In genomic region chr1:63667949-63668851, GRCm38 (mm10) we compare ENCODE assay signal across 9 mouse cellular contexts. TPM values are rescaled to one million over a fixed set of nuclear protein-coding genes. Genes with fewer than 3 reads are reported as not detected.
A peak's percentile ranks its signal among the peaks of the same experiment; 100 is the strongest.
DNase-seq lines count a peak whose midpoint lies in the region; ATAC-seq lines count a peak whose summit lies in the region.
"Had no signal": no experiment of that assay in that cellular context is flagged by ENCODE, and none has a peak within 500 bp of the region (broad histone marks: within the 10 kb centered on the region; RNA-seq: fewer than 3 reads in every experiment).

No protein-coding gene starts in this region.

- no peak for DNase-seq in kidney, adult 9 months
- DNase-seq in R1 (ENCODE audit: low read depth, low spot score): peak; percentile 37
- DNase-seq in ovary, postnatal 36 days (ENCODE audit: low spot score): no peak
- DNase-seq in right cerebral cortex, postnatal 14 days: no peak
- no peak for DNase-seq in spleen, postnatal 14 days (ENCODE audit: low spot score in 2 of 2)

- H3K4me3 ChIP-seq in kidney, embryonic 15.5 days (replicated peaks): no peak overlapping the region
- H3K4me3 ChIP-seq in forebrain, embryonic 13.5 days: 0 out of 2 replicates have a peak overlapping the region, but pooled peaks have one; percentile 1
- H3K4me3 ChIP-seq in midbrain, embryonic 12.5 days: 0 out of 2 replicates have a peak overlapping the region, but pooled peaks have one; percentile 4

- H3K9ac ChIP-seq in kidney, embryonic 15.5 days: no peak overlapping the region
- H3K9ac ChIP-seq in forebrain, embryonic 13.5 days: peak overlapping the region; percentile 2; the same call in 1 of the 2 replicates
- H3K9ac ChIP-seq in midbrain, embryonic 12.5 days (replicated peaks): no peak overlapping the region; the same call in 1 of the 2 replicates

- 29% methylated on average over 13 of the region's 13 CpGs for WGBS in kidney, embryonic 15.5 days
- whole genome bisulfite sequencing in forebrain, embryonic 13.5 days: 13% methylated on average over 13 of the region's 13 CpGs
- 18% methylated on average over 13 of the region's 13 CpGs for WGBS in midbrain, embryonic 12.5 days

- H3K4me1 ChIP-seq in kidney, embryonic 15.5 days: no peaks in the 10 kb centered on the region
- H3K4me1 ChIP-seq in forebrain, embryonic 13.5 days: peaks cover 18% of the 10 kb centered on the region
- peaks cover 17% of the 10 kb centered on the region for H3K4me1 ChIP-seq in midbrain, embryonic 12.5 days

- no peaks in the 10 kb centered on the region for H3K9me3 ChIP-seq in kidney, embryonic 15.5 days (replicated peaks)
- H3K9me3 ChIP-seq in forebrain, embryonic 13.5 days (replicated peaks): no peaks in the 10 kb centered on the region
- H3K9me3 ChIP-seq in midbrain, embryonic 12.5 days: no peaks in the 10 kb centered on the region

- peaks cover 13% of the 10 kb centered on the region; the same call in 1 of the 2 replicates for H3K27me3 ChIP-seq in kidney, embryonic 15.5 days
- H3K27me3 ChIP-seq in forebrain, embryonic 13.5 days: no peaks in the 10 kb centered on the region
- peaks cover 6% of the 10 kb centered on the region; the same call in 1 of the 2 replicates for H3K27me3 ChIP-seq in midbrain, embryonic 12.5 days

- H3K27ac ChIP-seq in kidney, embryonic 15.5 days: no peak overlapping the region
- no peak overlapping the region; the same call in 1 of the 2 replicates for H3K27ac ChIP-seq in forebrain, embryonic 13.5 days
- H3K27ac ChIP-seq in midbrain, embryonic 12.5 days (replicated peaks): no peak overlapping the region; the same call in 1 of the 2 replicates

- no peak for ATAC-seq in kidney, embryonic 15.5 days (replicated peaks; ENCODE audit: low FRiP score)
- ATAC-seq in forebrain, embryonic 13.5 days: peak; percentile 61
- ATAC-seq in midbrain, embryonic 12.5 days (ENCODE audit: low FRiP score, low read depth): no peak

- H3K36me3 ChIP-seq in kidney, embryonic 15.5 days: no peaks in the 10 kb centered on the region
- H3K36me3 ChIP-seq in forebrain, embryonic 13.5 days (ENCODE audit: poor library complexity, severe bottlenecking): no peaks in the 10 kb centered on the region
- no peaks in the 10 kb centered on the region for H3K36me3 ChIP-seq in midbrain, embryonic 12.5 days

- peak overlapping the region; percentile 19; the same call in 1 of the 2 replicates for H3K4me2 ChIP-seq in kidney, embryonic 15.5 days
- peak overlapping the region; percentile 50 for H3K4me2 ChIP-seq in forebrain, embryonic 13.5 days
- H3K4me2 ChIP-seq in midbrain, embryonic 12.5 days (replicated peaks): peak overlapping the region; percentile 38

RNA-seq across cellular contexts. Expression of gene Dytn, which starts 18.5 kb away (rescaled TPM):
- not detected in 2 replicates for polyA plus RNA-seq in kidney, embryonic 15.5 days (2015; fragmentation: Nextera tagmentation; extraction: Ambion mirVana)
- polyA plus RNA-seq in forebrain, embryonic 13.5 days (2015; fragmentation: Nextera tagmentation; extraction: Ambion mirVana): not detected in 2 replicates
- not detected in 2 replicates for polyA plus RNA-seq in midbrain, embryonic 12.5 days (2016; fragmentation: Nextera tagmentation; extraction: Ambion mirVana)
- polyA plus RNA-seq: liver, adult 2 months had no signal

RNA-seq across cellular contexts. Expression of gene Gm39653, which starts 52.4 kb away (rescaled TPM):
- polyA plus RNA-seq in kidney, embryonic 15.5 days (2015; fragmentation: Nextera tagmentation; extraction: Ambion mirVana): not detected in 2 replicates
- polyA plus RNA-seq in forebrain, embryonic 13.5 days (2015; fragmentation: Nextera tagmentation; extraction: Ambion mirVana): not detected in 2 replicates
- polyA plus RNA-seq in midbrain, embryonic 12.5 days (2016; fragmentation: Nextera tagmentation; extraction: Ambion mirVana): not detected in 2 replicates
- polyA plus RNA-seq: liver, adult 2 months had no signal
